Mouse (Mus musculus): Measurements from ENCODE around the gene Clca3a1. TPM values are rescaled to one million over a fixed set of nuclear protein-coding genes. Genes with fewer than 3 reads are reported as not detected.

Clca3a1 gene
- polyA plus RNA-seq, 1 experiment = 26.1 TPM

- peak within 1 kb of the TSS; percentile 100 for H3K4me3 ChIP-seq (ENCODE audit: insufficient read depth, low read length)
- H3K4me1 ChIP-seq (ENCODE audit: control insufficient read depth, insufficient read depth, low read length) = peaks cover 4% of the 10 kb centered on the region
- H3K27ac ChIP-seq (ENCODE audit: insufficient read depth, low read length) = peak within 1 kb of the TSS; percentile 98
- TF ChIP-seq CTCF (IDR thresholded peaks at IDR 0.05; ENCODE audit: borderline replicate concordance, insufficient read depth, low read length) (peak; percentile 84), POLR2A (IDR thresholded peaks at IDR 0.05; ENCODE audit: low read depth, low read length) (peak; percentile 41; the same call in 1 of the 2 replicates)
Measured at GRCm38 (mm10) chr3:144719901-144720747, 40.7 kb downstream of the Clca3a1 start, which contains the start of gene Sh3glb1. Sh3glb1 (minus strand) TSS chr3:144720335.

DNA sequence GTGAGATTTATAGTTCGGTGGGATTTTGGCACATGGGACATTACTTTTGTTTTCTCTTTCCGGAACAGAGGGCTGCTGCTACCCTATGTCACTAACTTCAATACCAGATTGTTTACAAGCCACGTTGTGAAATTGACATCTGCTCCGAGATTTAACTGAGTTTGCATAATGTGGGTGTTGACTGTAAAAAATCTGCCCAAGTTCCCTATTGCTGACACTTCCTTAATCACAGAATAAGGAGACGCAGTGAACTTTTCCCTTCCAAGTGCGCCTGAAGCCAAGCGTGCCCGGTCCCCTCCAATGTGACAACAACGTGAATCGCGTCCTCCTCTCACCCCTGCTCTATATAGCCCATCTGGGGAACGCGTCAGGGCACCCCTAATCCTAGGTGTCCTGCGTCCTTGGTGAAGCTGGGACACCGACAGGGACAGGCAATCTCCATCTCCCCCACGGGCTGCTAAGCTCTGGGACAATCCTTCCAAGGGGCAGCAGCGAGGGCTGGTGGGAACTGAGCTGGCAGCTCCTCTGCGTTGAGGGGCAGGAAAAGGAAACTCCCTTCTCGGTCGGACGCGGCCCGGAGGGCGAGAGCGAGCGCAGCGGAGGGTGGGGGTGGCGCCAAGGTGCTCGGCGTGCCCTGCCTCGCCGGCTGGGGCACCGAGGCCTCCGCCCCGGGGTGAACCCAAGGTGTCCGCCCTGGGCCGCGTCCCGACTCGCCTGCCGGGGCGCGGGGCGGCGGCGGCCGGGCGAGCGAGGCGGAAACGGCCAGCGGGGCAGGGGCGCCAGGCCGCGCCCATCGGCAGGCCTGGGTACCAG is 41.5 kb downstream of the Clca3a1 start:
- peaks cover 4% of the 10 kb centered on the region for H3K4me1 ChIP-seq (ENCODE audit: control insufficient read depth, insufficient read depth, low read length)
- H3K27ac ChIP-seq (ENCODE audit: insufficient read depth, low read length) = peak overlapping the region; percentile 98
- H3K4me3 ChIP-seq (ENCODE audit: insufficient read depth, low read length) = peak overlapping the region; percentile 100
- TF ChIP-seq POLR2A (IDR thresholded peaks at IDR 0.05; ENCODE audit: low read depth, low read length) = no peak
- no peak for TF ChIP-seq CTCF (IDR thresholded peaks at IDR 0.05; ENCODE audit: borderline replicate concordance, insufficient read depth, low read length)

DNA sequence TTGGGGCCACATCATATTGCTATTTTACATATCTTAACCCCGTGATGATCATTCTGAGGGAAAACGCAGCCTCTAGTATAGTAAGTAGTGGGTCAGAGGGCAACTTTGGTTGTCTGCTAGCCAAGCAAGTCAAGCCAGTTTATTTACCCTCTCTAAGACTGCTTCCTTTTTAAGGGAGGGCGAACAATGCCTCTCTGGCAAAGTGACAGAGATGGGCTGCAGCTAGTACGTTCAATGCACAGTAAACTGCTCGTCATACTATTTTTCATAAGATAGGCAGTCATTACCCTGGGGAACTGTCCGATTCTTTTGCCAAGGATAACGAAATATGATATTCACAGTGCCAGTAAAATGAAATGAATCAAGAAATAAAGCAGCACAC is 42.1 kb downstream of the Clca3a1 start:
- peaks cover 4% of the 10 kb centered on the region for H3K4me1 ChIP-seq (ENCODE audit: control insufficient read depth, insufficient read depth, low read length)
- H3K4me3 ChIP-seq (ENCODE audit: insufficient read depth, low read length) = peak overlapping the region; percentile 100
- no peak; the same call in 1 of the 2 replicates for TF ChIP-seq POLR2A (IDR thresholded peaks at IDR 0.05; ENCODE audit: low read depth, low read length)
- TF ChIP-seq CTCF (IDR thresholded peaks at IDR 0.05; ENCODE audit: borderline replicate concordance, insufficient read depth, low read length) = no peak
- peak overlapping the region; percentile 98 for H3K27ac ChIP-seq (ENCODE audit: insufficient read depth, low read length)

DNA sequence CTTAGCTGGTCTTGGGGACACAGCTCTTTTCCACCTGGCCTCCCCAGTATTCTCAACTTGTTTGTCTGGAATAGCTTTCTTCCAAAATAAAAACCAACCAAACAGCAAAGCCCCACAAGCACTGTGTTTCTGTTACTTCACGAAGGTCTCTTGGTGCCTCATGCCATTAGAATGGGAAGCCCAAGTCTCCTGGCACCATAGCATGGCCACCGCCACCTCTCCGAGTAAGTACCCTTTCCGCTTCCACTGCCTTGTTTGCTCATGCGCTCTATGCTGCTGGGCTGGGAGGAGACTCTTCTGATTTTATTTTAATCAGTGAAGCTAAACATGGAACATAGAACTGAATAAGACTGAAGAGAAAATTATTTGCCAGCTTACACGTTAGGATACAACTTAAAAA is 42.9 kb downstream of the Clca3a1 start:
- peak overlapping the region; percentile 26 for H3K4me3 ChIP-seq (ENCODE audit: insufficient read depth, low read length)
- no peak overlapping the region for H3K27ac ChIP-seq (ENCODE audit: insufficient read depth, low read length)

GRCm38 (mm10) chr3:144717121-144717520 is 43.7 kb downstream of the Clca3a1 start:
- H3K27ac ChIP-seq (ENCODE audit: insufficient read depth, low read length) = no peak overlapping the region
- H3K4me1 ChIP-seq (ENCODE audit: control insufficient read depth, insufficient read depth, low read length) = peaks cover 4% of the 10 kb centered on the region
- no peak overlapping the region for H3K4me3 ChIP-seq (ENCODE audit: insufficient read depth, low read length)
- TF ChIP-seq CTCF (IDR thresholded peaks at IDR 0.05; ENCODE audit: borderline replicate concordance, insufficient read depth, low read length) = no peak
- no peak for TF ChIP-seq POLR2A (IDR thresholded peaks at IDR 0.05; ENCODE audit: low read depth, low read length)

More for the DNA sequence above, 42.9 kb downstream of the Clca3a1 start:
- H3K4me1 ChIP-seq (ENCODE audit: control insufficient read depth, insufficient read depth, low read length) = peaks cover 4% of the 10 kb centered on the region
- no peak for TF ChIP-seq POLR2A (IDR thresholded peaks at IDR 0.05; ENCODE audit: low read depth, low read length)
- TF ChIP-seq CTCF (IDR thresholded peaks at IDR 0.05; ENCODE audit: borderline replicate concordance, insufficient read depth, low read length) = no peak

DNA sequence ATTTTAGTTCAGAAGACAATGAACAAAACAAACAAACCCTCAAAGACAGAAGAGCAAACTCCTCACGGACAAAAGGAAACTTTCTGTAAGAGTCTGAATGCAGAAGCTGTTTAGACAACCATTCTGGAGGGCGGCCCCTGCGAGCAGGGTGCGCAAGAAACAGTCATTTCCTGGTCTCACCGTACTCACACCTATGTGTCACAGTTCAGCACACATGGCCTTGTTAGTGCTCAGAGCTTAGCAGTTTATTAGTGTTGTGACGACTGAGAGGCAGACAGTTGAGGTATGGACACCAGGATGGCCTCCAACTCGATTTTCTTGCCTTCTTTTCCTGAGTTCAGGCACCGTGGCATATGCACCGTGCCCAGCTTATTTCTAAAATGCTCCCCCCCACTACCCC is 44.9 kb downstream of the Clca3a1 start:
- TF ChIP-seq CTCF (IDR thresholded peaks at IDR 0.05; ENCODE audit: borderline replicate concordance, insufficient read depth, low read length) (no peak), POLR2A (IDR thresholded peaks at IDR 0.05; ENCODE audit: low read depth, low read length) (no peak)
- H3K4me3 ChIP-seq (ENCODE audit: insufficient read depth, low read length) = no peak overlapping the region
- H3K4me1 ChIP-seq (ENCODE audit: control insufficient read depth, insufficient read depth, low read length) = peaks cover 4% of the 10 kb centered on the region
- H3K27ac ChIP-seq (ENCODE audit: insufficient read depth, low read length) = no peak overlapping the region

GRCm38 (mm10) chr3:144715033-144715432 is 45.7 kb downstream of the Clca3a1 start:
- no peak for TF ChIP-seq CTCF (IDR thresholded peaks at IDR 0.05; ENCODE audit: borderline replicate concordance, insufficient read depth, low read length)
- no peak for TF ChIP-seq POLR2A (IDR thresholded peaks at IDR 0.05; ENCODE audit: low read depth, low read length)
- Histone ChIP-seq H3K4me1 (ENCODE audit: control insufficient read depth, insufficient read depth, low read length) (peaks cover 4% of the 10 kb centered on the region), H3K4me3 (ENCODE audit: insufficient read depth, low read length) (no peak overlapping the region), H3K27ac (ENCODE audit: insufficient read depth, low read length) (no peak overlapping the region)

DNA sequence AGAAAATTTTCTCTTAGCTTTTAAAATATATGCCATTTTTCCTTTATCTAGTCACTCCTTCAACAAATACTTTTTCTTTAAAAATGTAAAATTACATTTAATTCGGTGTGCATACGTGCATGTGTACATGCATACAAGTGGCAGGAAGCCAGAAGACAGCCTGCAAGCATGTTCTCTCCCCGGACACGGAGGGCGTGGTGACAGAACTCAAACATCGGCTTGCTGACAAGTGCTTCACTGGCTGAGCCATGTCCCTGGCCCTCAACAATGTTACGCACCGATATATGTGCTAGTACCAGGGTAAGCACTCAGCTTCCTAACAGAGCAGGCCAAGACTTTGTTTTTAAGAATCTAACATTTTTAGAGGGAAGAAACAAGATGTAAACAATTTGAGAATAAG is 46.2 kb downstream of the Clca3a1 start:
- TF ChIP-seq POLR2A (IDR thresholded peaks at IDR 0.05; ENCODE audit: low read depth, low read length) (no peak), CTCF (IDR thresholded peaks at IDR 0.05; ENCODE audit: borderline replicate concordance, insufficient read depth, low read length) (no peak)
- Histone ChIP-seq H3K4me1 (ENCODE audit: control insufficient read depth, insufficient read depth, low read length) (peaks cover 4% of the 10 kb centered on the region), H3K4me3 (ENCODE audit: insufficient read depth, low read length) (no peak overlapping the region), H3K27ac (ENCODE audit: insufficient read depth, low read length) (no peak overlapping the region)

- Histone ChIP-seq H3K27ac (ENCODE audit: insufficient read depth, low read length) (no peak overlapping the region), H3K4me1 (ENCODE audit: control insufficient read depth, insufficient read depth, low read length) (peaks cover 4% of the 10 kb centered on the region), H3K4me3 (ENCODE audit: insufficient read depth, low read length) (no peak overlapping the region)
- TF ChIP-seq CTCF (IDR thresholded peaks at IDR 0.05; ENCODE audit: borderline replicate concordance, insufficient read depth, low read length) = no peak
- no peak for TF ChIP-seq POLR2A (IDR thresholded peaks at IDR 0.05; ENCODE audit: low read depth, low read length)
Measured at GRCm38 (mm10) chr3:144714126-144714525, 46.7 kb downstream of the Clca3a1 start.
